Mouse (Mus musculus) spleen, embryonic (tissue): ENCODE measurements around the gene Slc22a2.
"Not testable (repeated sequence)": the region's sequence is repeated elsewhere in the genome, so short reads cannot be mapped to it uniquely, and the experiment has no call there.

ENCODE experiments used
- CTCF ChIA-PET: fragments of 350-600 bp; sonication (Branson Sonifier 250); formaldehyde crosslinking; loops from one replicate; lab custom pipeline; 2022; lab: Charles Lee

Gene Slc22a2

DNA sequence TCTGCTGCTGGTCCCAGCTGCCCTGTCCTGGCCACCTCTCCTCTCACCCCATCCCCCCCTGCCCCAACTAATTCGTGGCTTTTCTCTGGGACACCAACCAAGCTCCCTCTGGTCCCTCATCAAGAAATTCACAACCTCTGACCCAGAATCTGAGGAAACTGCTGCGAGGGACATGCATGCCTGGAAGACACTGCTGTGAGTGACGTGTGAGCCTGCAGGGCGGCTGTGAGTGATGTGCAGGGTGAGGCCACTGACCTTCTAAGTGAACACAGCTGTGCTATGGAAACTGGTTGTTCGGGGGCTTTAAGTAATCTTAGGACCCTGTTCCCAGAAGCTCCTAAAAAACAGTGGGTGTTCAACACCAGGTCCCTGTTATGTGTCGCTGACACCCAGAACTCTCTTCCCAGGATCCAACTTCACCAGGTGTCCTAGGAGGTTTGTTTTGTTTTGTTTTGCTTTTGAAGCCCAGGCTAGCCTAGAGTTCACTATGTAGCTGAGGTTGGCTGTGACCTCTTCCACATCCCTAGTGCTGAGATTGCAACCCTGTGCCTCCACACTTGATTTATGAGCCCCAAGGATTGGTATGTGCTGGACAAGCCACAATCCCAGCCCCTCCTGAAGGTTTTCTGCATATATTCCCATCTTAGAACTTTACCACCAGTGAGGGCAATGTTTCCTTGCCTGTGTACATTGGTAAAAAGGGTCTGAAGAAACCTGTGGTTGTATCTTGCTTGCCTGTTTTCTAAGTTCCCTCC lies 47.2 kb downstream of the Slc22a2 start:
- CTCF ChIA-PET = no interaction called here

DNA sequence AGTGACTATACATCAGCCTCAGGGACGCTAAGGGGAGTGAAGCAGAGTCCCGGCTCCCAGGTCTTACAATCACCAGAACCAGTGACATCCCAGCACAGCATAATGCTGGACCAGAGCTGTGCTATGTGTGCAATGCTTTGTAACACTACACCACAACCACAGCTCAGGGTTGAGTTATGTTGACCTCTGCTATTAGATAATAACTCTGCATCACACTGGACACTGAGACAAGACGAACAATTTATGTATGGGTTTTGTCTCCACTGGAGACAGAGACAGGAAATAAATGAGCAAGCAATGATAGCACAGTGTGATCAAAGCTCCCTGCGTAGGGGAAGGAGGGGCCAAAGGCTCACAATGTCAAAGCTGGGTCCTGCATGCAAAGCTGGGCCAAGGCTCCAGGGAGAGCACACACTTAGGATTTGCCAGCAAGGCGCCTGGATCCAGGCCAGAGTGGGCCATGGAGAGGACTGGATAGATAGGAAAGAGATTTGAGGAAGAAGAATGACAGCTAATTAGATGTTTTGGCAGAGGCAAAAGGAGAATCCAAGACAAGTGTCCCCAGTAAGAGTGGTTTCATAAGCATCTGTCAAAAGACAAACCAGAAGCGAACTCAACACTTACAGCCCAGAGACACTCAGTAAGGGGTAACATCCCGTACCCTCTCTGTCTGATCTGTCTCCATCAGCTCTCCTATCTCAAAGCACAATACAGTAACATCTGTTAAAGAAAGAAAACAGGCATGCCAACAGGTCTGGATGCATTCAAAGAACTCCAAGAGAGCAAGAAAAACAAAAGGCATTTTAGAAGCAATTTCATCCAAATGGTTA lies 48.1 kb downstream of the Slc22a2 start:
- CTCF ChIA-PET = no interaction called here

DNA sequence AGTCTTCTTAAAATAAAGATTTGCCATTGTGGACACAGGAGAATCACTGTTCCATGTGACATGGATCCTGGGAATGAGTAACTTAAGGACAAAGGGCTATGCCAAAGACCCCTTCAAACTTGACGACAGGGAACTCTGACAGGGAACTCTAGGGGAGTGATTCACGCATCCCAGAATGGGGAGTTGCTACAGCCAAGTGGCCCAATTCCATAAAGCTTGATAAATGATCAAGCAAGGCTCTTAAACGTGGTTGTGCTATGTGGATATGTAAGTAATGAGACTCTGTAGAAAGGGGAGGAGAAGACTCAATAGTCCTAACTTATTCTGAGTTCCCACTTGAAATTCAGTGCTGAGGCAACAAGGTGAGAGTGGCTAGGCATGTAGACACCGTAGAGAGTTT lies 50.9 kb downstream of the Slc22a2 start:
- CTCF ChIA-PET = no interaction called here

DNA sequence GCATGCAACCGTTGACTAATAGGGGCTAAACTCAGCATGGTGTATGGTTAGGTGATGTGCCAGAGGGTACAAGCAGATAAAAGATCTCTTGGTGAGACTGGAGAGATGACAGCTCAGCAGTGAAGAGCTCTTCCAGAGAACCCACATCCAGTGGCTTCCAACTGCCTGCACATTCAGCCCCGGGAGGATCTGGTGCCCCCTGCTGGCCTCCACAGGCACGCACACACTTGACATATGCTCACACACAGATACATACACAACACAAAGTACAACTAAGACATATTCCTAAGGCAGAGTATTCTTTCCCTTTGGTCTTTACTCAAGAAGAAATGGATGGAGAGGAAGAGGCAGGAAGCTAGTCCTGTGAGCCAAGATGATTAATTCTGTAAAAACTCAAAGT lies 55.7 kb downstream of the Slc22a2 start:
- CTCF ChIA-PET = interaction anchor here (0.5 kb wide), 1 partner anchor 346 kb away, joined by 8 read pairs; no protein-coding TSS in a partner anchor

DNA sequence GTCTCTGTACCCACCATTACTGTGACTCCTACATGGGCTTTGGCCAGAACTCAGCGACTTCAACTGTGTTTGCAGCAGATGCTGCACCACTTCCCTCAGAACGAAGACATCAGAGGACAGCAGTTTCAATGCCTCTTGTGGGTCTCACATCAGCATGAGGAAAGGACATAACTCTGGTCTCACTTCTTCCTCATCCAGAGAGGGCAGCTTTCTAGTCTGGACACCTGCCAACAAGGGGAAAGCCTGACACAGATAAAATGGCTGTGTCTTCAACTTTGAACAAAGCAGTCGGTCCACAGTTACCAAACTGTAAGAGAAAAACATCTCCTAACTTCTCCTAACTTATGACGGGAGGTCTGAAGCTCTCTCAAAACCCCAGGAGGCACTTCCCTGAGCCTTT lies 57.2 kb downstream of the Slc22a2 start:
- CTCF ChIA-PET = interaction anchor here (0.7 kb wide), 1 partner anchor 192 kb away, joined by 3 read pairs; no protein-coding TSS in a partner anchor

DNA sequence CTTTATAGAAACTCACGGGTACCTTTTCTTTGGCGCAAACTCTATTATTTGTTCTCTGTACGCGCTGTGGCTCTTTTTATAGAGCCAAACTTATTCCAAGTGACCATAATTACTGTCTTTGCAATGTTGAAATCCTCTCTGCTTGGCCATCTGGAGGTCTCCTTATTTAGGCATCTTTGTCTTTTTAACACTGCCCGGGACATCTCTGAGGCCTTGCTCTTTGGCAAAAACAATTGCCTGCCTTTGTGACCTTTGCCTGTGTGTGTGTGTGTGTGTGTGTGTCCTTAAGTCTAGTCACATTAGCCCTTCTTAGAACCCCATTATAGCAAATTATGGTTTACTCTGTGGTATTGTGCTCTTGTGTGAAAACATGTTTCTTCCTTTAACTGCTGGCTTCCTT lies 61.5 kb downstream of the Slc22a2 start:
- CTCF ChIA-PET = no interaction called here

DNA sequence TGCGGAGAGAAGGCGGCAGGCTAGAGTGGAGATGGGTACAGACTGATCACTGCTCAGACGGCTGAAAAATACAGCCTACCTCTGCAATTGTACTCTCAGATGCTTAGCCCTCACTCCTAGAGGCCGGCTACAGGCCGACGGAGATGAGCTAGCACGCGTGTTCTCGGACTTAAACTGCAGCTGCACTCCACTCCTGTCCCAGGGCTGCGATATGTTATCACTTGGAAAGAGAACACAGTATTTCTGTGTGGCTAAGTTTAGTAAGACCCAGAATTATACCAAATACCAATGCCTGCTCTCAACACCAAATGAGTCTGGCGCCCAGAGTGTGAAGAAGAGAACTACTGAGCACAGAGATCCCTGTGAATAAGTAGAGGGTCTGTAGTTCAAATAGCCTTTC lies 68.7 kb downstream of the Slc22a2 start:
- CTCF ChIA-PET = no interaction called here

DNA sequence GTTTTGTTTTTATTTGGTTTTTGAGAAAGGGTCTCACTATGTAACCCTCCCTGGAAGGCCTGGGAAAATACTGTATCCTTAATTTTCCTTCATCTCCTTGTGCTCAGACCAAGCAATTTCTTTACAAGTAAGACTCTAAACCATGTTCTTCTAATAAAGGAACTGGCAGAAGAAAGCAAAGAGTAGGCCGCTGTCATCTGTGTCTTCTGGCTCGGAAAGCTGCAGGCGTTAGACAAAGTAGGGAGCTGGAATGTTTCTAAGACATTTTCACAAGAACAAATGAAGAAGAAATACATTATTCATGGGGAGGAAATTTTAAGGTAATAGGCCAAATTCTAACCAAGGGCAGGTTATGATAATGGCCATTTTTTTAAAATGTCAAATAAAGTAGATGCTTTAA lies 70.1 kb downstream of the Slc22a2 start:
- CTCF ChIA-PET = no interaction called here

DNA sequence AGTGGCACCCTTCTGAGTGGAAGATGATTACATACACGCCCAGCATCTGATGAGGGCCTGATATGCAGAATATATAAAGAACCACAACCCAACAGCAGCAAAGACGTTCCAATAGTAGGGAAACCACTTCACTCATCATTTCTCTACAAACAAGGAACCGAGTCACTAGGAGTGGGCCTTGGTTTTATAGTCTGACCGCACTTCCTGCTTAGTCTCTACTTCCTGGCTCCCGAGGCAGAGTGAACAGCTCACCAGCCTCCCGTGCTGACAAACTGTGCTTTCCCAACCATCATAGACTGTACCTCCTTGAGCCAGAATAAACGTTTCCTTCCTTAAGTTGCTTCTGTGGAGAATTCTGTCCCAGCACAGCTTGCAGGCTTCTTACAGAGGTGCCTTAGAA lies 71.9 kb downstream of the Slc22a2 start:
- CTCF ChIA-PET = no interaction called here

DNA sequence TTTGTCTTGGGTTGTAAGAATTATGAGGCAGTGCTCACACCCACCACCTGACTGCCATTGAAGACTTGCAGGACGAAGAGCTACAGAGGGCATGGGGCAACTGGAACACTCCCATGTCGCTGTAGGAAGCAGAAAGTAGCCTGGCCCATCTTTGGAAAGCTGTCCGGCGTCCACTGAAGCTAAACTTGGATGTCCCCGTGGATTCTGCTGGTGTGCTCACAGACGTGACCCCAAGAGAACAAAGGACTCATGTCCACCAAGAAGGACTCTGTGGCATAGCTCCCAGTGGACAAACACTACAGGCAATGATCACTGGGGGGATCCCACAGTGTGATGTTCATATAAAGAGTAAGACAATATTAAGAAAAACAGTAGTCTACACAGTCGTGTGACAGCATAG lies 74.9 kb downstream of the Slc22a2 start:
- CTCF ChIA-PET = no interaction called here

DNA sequence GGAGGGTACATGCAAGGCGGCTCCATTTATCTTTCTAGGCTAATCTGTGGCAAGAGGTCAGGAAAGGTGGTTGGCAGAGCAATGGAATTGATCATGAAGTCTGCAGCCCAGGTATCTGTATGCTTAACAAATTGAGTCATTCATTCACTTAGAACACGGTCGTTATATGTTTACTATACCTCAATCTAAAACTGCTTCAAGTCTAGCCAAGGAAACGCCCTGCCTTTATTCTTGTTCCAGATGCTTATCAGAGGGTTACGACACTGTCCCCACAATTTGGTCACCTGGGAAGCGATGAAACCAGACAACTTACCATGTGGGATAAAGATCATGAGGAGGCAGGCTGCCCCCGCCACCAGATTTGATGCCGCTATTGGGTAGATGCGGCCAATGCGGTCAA lies 75.3 kb downstream of the Slc22a2 start:
- CTCF ChIA-PET = interaction anchor here (0.7 kb wide), 1 partner anchor 13 kb away, joined by 3 read pairs; no protein-coding TSS in a partner anchor

DNA sequence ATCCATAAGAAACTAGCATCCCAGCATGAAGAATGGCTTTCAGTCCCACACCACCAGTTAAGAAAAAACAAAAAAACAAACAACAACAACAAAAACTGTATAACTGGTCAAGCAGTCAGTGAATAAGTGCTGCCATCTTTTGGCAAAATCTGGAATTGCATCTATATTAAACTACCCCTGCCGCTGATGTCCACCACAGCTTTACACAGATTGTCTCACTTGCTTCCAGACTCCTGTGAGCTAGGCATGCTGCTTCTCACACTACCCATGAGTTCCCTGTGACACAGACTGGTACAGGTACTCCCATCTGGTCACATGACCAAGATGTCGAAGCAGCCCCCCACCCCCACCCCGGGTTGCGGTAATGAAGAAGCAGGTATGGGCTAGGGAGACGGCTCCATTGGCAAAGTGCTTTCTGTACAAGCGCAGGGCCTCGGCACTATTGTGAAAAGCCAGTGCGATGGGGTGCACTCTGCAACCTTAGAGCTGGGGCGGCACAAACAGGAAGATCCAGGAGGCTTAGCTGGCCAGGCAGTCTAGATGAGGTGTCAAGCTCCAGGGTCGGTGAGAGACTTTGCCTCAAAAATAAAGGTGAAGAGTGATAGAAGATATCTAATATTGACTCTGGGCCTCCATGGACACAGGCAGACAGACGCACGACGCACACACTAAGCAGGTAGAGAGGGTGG lies 76.8 kb downstream of the Slc22a2 start:
- CTCF ChIA-PET = no interaction called here

DNA sequence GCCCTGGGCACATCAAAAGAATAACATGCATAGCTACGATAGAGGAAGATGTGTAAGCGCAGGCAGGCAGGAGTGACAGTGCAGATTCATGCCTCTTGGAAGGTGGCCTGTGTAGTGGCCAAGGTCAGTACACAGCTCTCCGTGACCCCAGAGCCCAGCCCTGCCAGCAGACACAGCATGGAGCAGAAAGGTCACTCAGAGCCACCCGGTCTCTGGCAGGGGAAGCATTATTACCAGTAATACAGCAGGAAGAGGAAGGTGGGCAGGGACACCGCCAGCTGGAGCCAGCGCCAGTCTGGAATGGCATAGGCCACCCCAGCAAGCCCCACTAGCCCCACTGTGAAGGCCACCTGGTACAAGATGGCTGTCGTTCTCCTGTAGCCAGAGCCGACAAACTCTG lies 80.2 kb downstream of the Slc22a2 start:
- CTCF ChIA-PET = no interaction called here

DNA sequence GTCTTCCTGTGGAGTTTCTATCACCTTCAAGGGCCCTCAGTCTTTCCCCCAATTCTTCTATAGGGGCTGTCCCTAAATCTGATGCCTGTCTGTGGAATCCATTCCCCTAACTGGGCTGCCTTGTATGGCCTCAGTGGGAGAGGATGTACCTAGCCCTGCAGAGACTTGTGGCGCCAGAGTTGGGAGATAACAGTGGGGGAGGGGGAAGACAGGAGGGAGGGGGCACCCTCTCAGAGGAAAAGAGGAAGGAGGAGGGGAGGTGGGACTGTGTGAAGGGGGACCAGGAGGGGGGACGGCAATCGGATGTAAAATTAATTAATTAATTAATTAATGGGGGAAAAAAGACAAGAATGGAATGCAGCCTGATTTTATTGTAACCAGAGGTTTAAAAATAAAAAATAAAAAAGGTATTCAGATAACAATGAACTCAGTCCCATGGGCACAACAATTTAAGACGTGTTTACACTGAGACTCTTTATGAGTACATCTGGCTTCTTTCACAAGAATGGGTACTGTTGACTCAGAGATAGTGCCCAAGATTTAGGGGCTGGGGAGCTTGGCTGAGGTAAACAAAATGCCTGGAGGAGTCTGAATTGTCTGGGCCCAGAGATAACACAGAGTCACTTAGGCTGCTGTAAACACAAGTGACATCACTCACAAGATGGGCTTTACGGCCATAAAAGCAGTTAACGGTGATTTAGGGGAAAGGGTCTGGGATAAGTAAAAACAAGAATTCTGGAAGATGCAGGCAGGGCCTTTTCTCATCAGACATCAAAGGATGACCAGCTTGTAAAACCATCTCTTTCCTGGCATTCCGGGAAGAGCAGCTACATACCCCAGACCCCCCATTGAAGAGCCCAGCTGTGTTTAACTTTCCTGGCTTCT lies 84.8 kb downstream of the Slc22a2 start:
- CTCF ChIA-PET = no interaction called here

DNA sequence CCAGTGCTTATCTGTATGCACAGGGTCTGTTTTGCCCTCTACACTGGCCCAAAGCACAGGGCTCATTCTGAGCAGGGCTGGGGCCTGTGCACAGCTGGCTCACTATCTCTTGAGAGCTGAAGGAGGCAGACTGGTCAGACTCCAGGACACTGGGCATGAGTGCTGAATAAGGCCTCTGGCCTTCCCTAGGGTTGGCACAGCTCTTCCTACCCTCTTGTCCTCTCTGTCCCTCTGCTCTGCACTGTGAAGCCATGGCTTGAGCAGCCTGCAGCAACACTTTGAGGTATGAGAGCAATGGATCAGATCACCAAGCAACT lies 85.4 kb downstream of the Slc22a2 start:
- CTCF ChIA-PET = no interaction called here

DNA sequence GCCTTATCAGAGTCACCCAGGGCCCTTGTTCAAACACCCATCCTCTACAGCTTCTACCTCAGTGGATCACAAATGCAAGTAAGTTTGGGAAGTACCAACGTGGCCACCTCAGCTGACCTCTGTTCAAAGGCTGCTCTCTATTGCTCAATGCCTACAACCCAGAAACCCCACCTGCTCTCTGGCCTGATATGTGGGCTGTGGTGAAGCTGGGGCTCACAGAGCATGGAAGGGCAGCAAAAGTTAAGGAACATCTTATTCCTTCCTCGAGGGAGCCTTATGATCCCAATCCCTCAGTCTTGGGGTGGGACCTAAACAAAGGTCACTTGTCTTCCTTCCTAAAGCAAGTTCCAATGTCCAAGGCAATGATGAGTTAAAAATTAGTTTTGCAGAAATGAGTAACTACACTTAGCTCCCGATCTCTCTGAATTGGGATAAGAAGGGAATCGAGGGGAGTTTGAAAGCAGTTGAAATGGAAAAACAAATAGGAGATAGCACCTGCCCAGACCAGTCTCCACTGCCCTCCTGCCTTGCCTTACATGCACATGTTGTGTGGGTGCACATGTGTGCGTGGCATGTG lies 87.2 kb downstream of the Slc22a2 start:
- CTCF ChIA-PET = no interaction called here

DNA sequence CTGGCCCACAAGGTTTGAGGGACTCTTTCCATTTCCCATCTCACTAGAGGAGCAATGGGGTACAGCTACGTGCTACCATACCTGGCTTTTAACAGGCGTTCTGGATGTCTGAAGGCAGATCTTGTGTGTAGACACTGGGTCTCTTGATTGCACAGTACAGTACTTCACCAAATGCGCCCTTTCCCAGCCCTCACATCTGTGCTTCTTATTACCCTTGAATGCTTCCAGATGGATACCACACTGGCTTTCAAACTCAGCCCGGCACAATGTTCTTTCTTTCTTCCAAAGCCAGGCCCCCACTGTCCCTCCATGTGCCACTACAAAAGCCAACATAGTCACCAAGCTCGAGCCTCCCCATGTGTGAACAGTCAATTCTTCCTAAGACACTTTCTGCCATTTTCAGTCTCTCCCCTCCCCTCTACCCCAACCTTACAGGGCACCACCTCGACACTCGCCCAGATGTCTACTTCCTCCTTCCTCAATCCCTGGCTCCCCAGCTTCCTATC lies 88.4 kb downstream of the Slc22a2 start:
- CTCF ChIA-PET = no interaction called here

DNA sequence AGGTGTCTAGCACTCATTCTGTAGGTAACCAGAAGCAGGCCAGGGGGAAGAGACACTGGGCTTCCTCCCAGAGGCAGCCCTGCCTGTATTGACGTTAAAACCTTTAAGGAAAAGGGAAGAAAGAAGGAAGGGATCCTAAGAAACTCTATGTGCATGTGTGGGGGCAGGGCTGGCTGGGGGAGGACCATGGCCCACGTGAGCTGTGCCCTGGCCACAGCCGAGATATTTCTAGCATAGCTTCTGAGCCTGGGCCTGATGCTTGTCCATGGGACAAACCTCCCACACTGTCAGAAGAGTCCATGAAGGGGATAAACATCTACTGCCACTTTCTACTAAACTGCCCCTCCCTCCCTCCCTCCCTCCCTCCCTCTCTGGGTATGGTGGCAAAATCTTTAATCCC lies 89.9 kb downstream of the Slc22a2 start:
- CTCF ChIA-PET = no interaction called here

DNA sequence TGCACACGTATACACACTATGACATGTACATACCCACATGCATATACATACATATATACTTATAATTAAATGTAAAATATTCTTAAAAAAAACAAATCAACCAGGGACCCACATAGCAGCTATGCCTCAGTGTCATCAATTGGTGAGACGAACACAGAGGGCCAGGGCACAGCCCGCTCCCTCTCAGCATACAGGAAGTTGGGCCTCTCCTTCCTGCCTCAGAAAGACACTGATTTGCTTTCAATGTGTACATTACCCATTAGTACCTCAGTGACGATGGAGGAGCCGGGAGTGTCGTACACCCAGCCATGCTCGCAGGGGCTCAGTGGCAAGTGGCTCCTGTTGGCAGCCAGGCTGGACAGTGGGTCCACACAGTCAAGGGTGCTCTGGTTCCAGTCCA lies 91.0 kb downstream of the Slc22a2 start:
- CTCF ChIA-PET = not testable (repeated sequence)

DNA sequence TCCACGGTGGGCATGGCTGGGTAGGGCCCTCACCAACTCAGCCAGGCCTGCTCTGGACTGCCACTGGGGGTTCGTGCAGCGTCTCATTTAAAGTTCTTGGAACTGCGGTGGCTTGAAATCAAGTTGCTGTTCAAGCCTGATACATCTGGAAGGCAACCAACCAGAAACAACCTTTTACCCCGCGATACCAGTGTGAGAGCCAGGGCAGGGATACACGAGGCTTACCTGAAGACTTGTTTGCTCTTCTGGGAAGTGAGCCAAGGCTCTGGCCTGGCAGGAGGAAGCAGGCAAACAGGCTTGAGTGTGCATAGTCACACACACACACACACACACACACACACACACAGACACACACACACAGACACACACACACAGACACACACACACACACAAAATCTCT lies 91.7 kb downstream of the Slc22a2 start, which contains the start of gene Slc22a1:
Gene Slc22a1, minus strand, starts transcription at position 184 of the 400 bp plus-strand sequence.
- CTCF ChIA-PET = no interaction called here

DNA sequence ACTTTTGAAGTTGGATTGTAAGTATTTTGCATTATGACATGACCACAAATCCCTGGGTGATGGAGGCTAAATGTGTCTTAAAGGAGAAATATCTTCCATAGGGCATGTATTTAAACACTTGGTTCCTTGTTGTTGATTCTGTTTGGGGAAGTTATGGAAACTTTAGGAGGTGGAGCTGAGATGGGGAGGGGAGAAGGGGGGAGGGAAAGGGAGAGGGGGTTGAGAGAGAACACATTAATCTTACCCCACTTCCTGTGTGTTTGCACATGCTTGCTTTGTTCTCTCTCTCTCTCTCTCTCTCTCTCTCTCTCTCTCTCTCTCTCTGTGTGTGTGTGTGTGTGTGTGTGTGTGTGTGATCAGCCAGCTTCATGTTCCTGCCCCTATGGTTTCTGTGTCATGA lies 93.2 kb downstream of the Slc22a2 start:
- CTCF ChIA-PET = no interaction called here
